Mouse (Mus musculus): ENCODE data around the gene Sptan1.

DNA sequence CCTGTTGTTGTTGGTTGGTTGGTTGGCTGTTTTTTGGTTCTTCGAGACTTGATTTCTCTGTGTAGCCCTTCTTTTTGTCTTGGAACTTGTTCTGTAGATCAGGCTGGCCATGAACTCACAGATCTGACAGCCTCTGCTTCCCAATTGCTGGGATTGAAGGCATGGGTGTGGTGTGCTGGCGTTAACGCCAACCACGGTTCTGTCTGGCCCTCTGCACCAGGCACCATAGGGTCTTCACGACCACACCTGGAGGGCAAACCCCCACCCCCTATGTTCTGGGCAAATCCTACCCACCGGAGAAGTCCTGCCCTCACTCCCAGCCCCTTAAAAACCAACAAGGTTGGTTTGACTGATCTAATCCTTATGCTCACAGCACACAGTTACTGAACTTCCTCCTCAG is 111.6 kb downstream of the Sptan1 start:
- TF ChIP-seq CTCF (IDR thresholded peaks at IDR 0.05; ENCODE audit: extremely low read depth, insufficient read depth, low read length) (no peak), POLR2A (IDR thresholded peaks at IDR 0.05; ENCODE audit: extremely low read depth, insufficient read depth, low read length) (no peak)

Measured in cortical plate, adult 2 months (tissue).